Comparison of ENCODE assay signal across 8 mouse cellular contexts in genomic region chr4:123527607-123528010, GRCm38 (mm10).
DNase-seq lines count a peak whose midpoint lies in the region; ATAC-seq lines count a peak whose summit lies in the region.

No protein-coding gene starts in this region.

- WGBS in hindbrain, embryonic 10.5 days = 7% methylated on average over 8 of the region's 8 CpGs
- WGBS in stomach, embryonic 14.5 days = 1% methylated on average over 8 of the region's 8 CpGs

- peak; percentile 59; the same call in 1 of the 2 replicates for ATAC-seq in stomach, embryonic 14.5 days (ENCODE audit: insufficient number of reproducible peaks, insufficient read depth, low FRiP score, low read depth)

- no peak overlapping the region for H3K9ac ChIP-seq in stomach, embryonic 14.5 days (replicated peaks; ENCODE audit: low read depth, low read length)

- H3K9me3 ChIP-seq in hindbrain, embryonic 10.5 days = no peaks in the 10 kb centered on the region
- no peaks in the 10 kb centered on the region for H3K9me3 ChIP-seq in stomach, embryonic 14.5 days (ENCODE audit: control insufficient read depth, low read depth, low read length)

- peak overlapping the region; percentile 40 for H3K4me3 ChIP-seq in hindbrain, embryonic 10.5 days
- H3K4me3 ChIP-seq in stomach, embryonic 14.5 days (ENCODE audit: low read depth, low read length) = peak overlapping the region; percentile 18

- 0 out of 2 replicates have a peak, but pooled peaks cover 7% of the 10 kb centered on the region for H3K36me3 ChIP-seq in hindbrain, embryonic 10.5 days
- no peaks in the 10 kb centered on the region for H3K36me3 ChIP-seq in stomach, embryonic 14.5 days (ENCODE audit: control insufficient read depth, insufficient read depth, low read length)

- H3K27me3 ChIP-seq in hindbrain, embryonic 10.5 days (ENCODE audit: insufficient read depth, poor library complexity, severe bottlenecking) = no peaks in the 10 kb centered on the region
- no peaks in the 10 kb centered on the region for H3K27me3 ChIP-seq in stomach, embryonic 14.5 days (ENCODE audit: control insufficient read depth, insufficient read depth, low read length)

- H3K4me1 ChIP-seq in hindbrain, embryonic 10.5 days (replicated peaks) = peaks cover 32% of the 10 kb centered on the region
- H3K4me1 ChIP-seq in stomach, embryonic 14.5 days (ENCODE audit: control insufficient read depth, insufficient read depth, low read length) = peaks cover 14% of the 10 kb centered on the region; the same call in 1 of the 2 replicates

- H3K27ac ChIP-seq in hindbrain, embryonic 10.5 days = peak overlapping the region; percentile 79
- peak overlapping the region; percentile 35; the same call in 1 of the 2 replicates for H3K27ac ChIP-seq in stomach, embryonic 14.5 days (ENCODE audit: low read length)

- DNase-seq in layer of hippocampus, adult 11-12 months (ENCODE audit: low spot score) = peak; percentile 55
- no peak for DNase-seq in layer of hippocampus, adult 9-10 months (ENCODE audit: low spot score)
- DNase-seq in fibroblast of lung, adult 2 months (ENCODE audit: low read depth) = peak; percentile 20
- DNase-seq in hindbrain, embryonic 10.5 days (ENCODE audit: low spot score) = peak; percentile 23
- peak; percentile 42 to 58 for DNase-seq in left cerebral cortex, adult 9 months (ENCODE audit: low spot score in 2 of 2)
- DNase-seq in mesoderm, embryonic 11.5 days (ENCODE audit: low read depth, low spot score) = peak; percentile 39
- no peak for DNase-seq in thymus, postnatal 25 days

- peak overlapping the region; percentile 50 for H3K4me2 ChIP-seq in stomach, embryonic 14.5 days (replicated peaks; ENCODE audit: low read depth, low read length)

Comparison
In these comparisons a context has a peak if more than half of its experiments do, and no peak if none do; other contexts are left out.
1. DNase-seq: peak in layer of hippocampus, adult 11-12 months (single experiment), fibroblast of lung, adult 2 months (single experiment), hindbrain, embryonic 10.5 days (single experiment), left cerebral cortex, adult 9 months (2 of 2) and mesoderm, embryonic 11.5 days (single experiment); none in layer of hippocampus, adult 9-10 months (single experiment) and thymus, postnatal 25 days (single experiment).